Mouse (Mus musculus) neural tube, embryonic 12.5 days (tissue): Measurements from ENCODE around the gene Ncor2. TPM values are rescaled to one million over a fixed set of nuclear protein-coding genes. Genes with fewer than 3 reads are reported as not detected.

Experiments used
- ATAC-seq: fragments of 200-750 bp; cut with Nextera tagmentation; 2 replicates; pipeline ENCODE4 v1.8.0; 2017; ENCODE audit warnings: low read depth, mild to moderate bottlenecking, moderate TSS enrichment, moderate library complexity; ENCODE audit not compliant: low FRiP score
- H3K27ac ChIP-seq: fragments of 300-500 bp; sonication (generic); 2 replicates; pipeline ENCODE4 v1.5.1; 2016
- H3K27me3 ChIP-seq: fragments of 300-500 bp; sonication (generic); replicated peaks from 2 replicates; pipeline ENCODE4 v1.6.1; 2016; ENCODE audit warnings: mild to moderate bottlenecking
- H3K36me3 ChIP-seq: fragments of 300-500 bp; sonication (generic); 2 replicates; pipeline ENCODE4 v1.6.1; 2016; ENCODE audit warnings: mild to moderate bottlenecking
- H3K4me1 ChIP-seq: fragments of 300-500 bp; sonication (generic); 2 replicates; pipeline ENCODE4 v1.6.1; 2016
- H3K4me2 ChIP-seq: fragments of 300-500 bp; sonication (generic); replicated peaks from 2 replicates; pipeline ENCODE4 v1.6.1; 2016; ENCODE audit warnings: mild to moderate bottlenecking
- H3K4me3 ChIP-seq: fragments of 300-500 bp; sonication (generic); 2 replicates; pipeline ENCODE4 v1.5.1; 2016
- H3K9ac ChIP-seq: fragments of 300-500 bp; sonication (generic); 2 replicates; pipeline ENCODE4 v1.6.1; 2016; ENCODE audit warnings: mild to moderate bottlenecking
- H3K9me3 ChIP-seq: fragments of 300-500 bp; sonication (generic); 2 replicates; pipeline ENCODE4 v1.6.1; 2016; ENCODE audit warnings: mild to moderate bottlenecking
- WGBS: fragments of 180-500 bp; shearing (Covaris S2); methylation state at CpG from one replicate; pipeline ENCODE4 v1.1.7; 2016; 5-methylcytosine and 5-hydroxymethylcytosine counted together
- polyA plus RNA-seq: library from polyadenylated mRNA; unstranded; fragments of >200 nt; fragmentation: Nextera tagmentation; extraction: Ambion mirVana; gene quantifications from 2 replicates; pipeline ENCODE4 v1.2.1, GENCODE M21; 2016

Ncor2 gene
- polyA plus RNA-seq, 1 experiment from 2014 or later = 36.9 TPM

DNA sequence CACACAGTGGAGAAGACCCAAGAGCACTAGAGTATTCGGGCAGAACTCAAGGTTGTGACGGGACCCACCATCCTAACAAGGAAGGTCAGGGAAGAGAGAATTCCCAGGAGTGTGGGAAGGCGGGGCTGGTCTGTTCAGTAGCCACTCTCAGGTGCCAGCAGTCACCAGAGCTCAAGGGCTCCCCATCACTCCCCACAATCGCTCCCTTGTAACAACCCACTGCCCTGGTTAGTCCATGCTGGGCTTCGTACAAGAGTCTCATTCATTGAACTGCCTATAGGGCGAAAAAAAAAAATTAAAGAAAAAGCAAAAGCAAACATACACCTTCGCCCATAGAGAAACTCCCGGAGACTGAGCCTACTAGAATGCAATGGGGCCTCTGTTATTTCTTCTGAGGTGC is 186.7 kb downstream of the Ncor2 start:
- Histone ChIP-seq H3K4me2 (no peak overlapping the region), H3K9me3 (no peaks in the 10 kb centered on the region), H3K9ac (no peak overlapping the region), H3K36me3 (no peaks in the 10 kb centered on the region), H3K27ac (no peak overlapping the region), H3K4me1 (no peaks in the 10 kb centered on the region), H3K4me3 (no peak overlapping the region), H3K27me3 (no peaks in the 10 kb centered on the region)
- no peak for ATAC-seq
- WGBS = 79% methylated on average over 8 of the region's 8 CpGs

DNA sequence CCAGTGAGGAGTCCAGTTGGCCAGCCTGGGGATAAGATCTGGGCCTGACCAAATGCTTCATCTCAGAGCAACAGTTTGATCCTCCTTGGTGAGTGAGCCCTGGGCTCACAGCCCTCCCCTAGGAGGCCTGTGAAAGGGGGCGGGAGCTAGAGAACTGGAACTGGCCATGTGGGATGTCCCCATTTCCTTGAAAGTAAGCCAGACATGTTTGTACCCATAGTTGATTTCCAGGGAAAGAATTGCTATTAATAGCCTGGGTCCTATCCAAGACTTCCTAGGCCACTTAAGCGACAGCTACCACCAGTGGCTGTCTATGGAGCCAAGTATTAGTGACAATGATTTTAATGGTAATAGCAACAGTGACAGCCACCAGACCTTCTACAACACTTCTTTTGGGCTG is 189.3 kb downstream of the Ncor2 start:
- H3K4me3 ChIP-seq = no peak overlapping the region
- 93% methylated on average over 2 of the region's 2 CpGs for WGBS
- H3K4me2 ChIP-seq = no peak overlapping the region
- ATAC-seq = no peak
- H3K4me1 ChIP-seq = no peaks in the 10 kb centered on the region
- no peak overlapping the region for H3K9ac ChIP-seq
- H3K9me3 ChIP-seq = no peaks in the 10 kb centered on the region
- no peaks in the 10 kb centered on the region for H3K27me3 ChIP-seq
- H3K36me3 ChIP-seq = no peaks in the 10 kb centered on the region
- H3K27ac ChIP-seq = no peak overlapping the region

DNA sequence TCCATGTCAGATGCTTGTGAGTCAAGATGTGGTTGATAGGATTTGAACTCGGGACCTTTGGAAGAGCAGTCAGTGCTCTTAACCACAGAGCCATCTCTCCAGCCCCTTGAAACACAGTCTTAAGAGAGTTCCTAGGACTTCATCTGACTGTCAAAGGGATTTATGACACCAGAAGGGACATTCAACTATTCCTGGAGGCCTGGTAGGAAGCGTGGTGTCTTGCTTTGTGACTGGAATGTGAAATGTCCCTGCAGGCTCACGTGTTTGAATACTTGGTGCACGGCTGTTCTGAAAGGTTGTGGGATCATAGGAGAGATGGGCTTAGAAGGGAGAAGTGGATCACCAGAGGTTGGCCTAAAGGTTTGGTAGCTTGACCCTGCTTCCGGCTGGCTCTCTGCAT is 192.4 kb downstream of the Ncor2 start:
- H3K9ac ChIP-seq = no peak overlapping the region
- no peaks in the 10 kb centered on the region for H3K4me1 ChIP-seq
- WGBS = 66% methylated on average over 5 of the region's 5 CpGs

DNA sequence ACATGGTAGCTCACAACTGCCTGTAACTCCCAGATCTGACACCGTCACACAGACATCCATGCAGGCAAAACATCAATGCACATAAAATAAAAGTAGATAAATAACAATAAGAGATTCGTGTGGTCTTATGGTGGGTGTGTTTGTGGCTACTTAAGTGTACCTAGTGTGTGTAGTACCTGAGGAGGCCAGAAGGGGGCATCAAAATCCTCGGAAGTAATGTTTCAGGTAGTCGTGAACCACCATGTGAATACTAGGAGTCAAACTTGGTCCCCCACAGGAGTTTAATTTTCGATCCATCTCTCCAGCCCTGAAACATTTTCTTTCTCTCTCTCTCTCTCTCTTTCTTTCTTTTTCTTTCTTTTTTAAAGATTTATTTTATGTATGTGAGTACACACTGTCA is 192.8 kb downstream of the Ncor2 start:
- no peaks in the 10 kb centered on the region for H3K36me3 ChIP-seq
- peaks cover 15% of the 10 kb centered on the region; the same call in 1 of the 2 replicates for H3K9me3 ChIP-seq
- no peak overlapping the region for H3K27ac ChIP-seq
- H3K4me2 ChIP-seq = no peak overlapping the region
- ATAC-seq = no peak
- WGBS = 89% methylated on average over 5 of the region's 5 CpGs
- no peaks in the 10 kb centered on the region for H3K4me1 ChIP-seq
- no peaks in the 10 kb centered on the region for H3K27me3 ChIP-seq
- H3K4me3 ChIP-seq = no peak overlapping the region
- H3K9ac ChIP-seq = no peak overlapping the region

More for the DNA sequence above, 192.4 kb downstream of the Ncor2 start:
- peaks cover 15% of the 10 kb centered on the region; the same call in 1 of the 2 replicates for H3K9me3 ChIP-seq
- ATAC-seq = no peak
- no peaks in the 10 kb centered on the region for H3K27me3 ChIP-seq
- no peak overlapping the region for H3K4me3 ChIP-seq
- no peak overlapping the region for H3K4me2 ChIP-seq
- no peaks in the 10 kb centered on the region for H3K36me3 ChIP-seq
- H3K27ac ChIP-seq = no peak overlapping the region

DNA sequence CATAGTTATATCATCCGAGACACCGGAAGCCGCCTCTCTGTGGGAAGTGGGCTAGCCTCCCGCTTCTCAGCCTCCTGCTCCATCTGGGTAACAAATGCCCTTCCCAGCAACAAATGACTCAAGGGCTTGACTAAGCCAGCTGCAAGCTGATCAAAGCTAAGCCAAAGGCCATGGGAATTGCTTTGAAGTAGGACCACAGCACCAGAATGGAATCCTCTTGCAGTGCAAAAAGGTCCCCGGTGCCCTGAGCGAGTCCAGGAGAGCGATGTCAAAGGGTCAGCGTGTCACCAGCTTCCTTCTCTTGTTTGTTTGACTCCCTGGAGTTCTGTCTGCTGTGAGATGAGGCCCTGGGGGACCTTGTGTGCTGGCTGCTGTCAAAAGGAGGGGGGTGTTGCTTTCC is 209.2 kb downstream of the Ncor2 start:
- H3K36me3 ChIP-seq = no peaks in the 10 kb centered on the region
- H3K4me3 ChIP-seq = no peak overlapping the region
- no peaks in the 10 kb centered on the region for H3K9me3 ChIP-seq
- H3K9ac ChIP-seq = no peak overlapping the region
- no peak overlapping the region for H3K27ac ChIP-seq
- no peak overlapping the region for H3K4me2 ChIP-seq
- peaks cover 8% of the 10 kb centered on the region for H3K4me1 ChIP-seq
- no peak for ATAC-seq
- WGBS = 28% methylated on average over 8 of the region's 8 CpGs
- no peaks in the 10 kb centered on the region for H3K27me3 ChIP-seq

Other genes with a start within 250 kb of the Ncor2 start
- 6.3 and 9.1 TPM in 2 replicates for gene Rflna, start 176.0 kb downstream of the Ncor2 start, polyA plus RNA-seq
- 26.6 and 28.2 TPM in 2 replicates for gene Scarb1, start 161.9 kb upstream of the Ncor2 start, polyA plus RNA-seq
- gene Gm10382, start 210.1 kb upstream of the Ncor2 start, polyA plus RNA-seq = 0.92 and 1.1 TPM in 2 replicates
- 1,083 and 1,154 TPM in 2 replicates for gene Ubc, start 211.0 kb upstream of the Ncor2 start, polyA plus RNA-seq